In genomic region chr11:26622727-26623126, GRCm38 (mm10) we compare ENCODE assay signal across 39 mouse cellular contexts. TPM values are rescaled to one million over a fixed set of nuclear protein-coding genes. Genes with fewer than 3 reads are reported as not detected.
"Had no signal": no experiment of that assay in that cellular context is flagged by ENCODE, and none has a peak within 500 bp of the region (broad histone marks: within the 10 kb centered on the region; RNA-seq: fewer than 3 reads in every experiment).

No protein-coding gene starts in this region.

- H3K27me3 ChIP-seq: embryonic facial prominence, embryonic 12.5 days; embryonic facial prominence, embryonic 13.5 days; embryonic facial prominence, embryonic 15.5 days; forebrain, embryonic 12.5 days; forebrain, embryonic 13.5 days; forebrain, embryonic 15.5 days had no signal

- H3K4me1 ChIP-seq: embryonic facial prominence, embryonic 10.5 days; embryonic facial prominence, embryonic 12.5 days; embryonic facial prominence, embryonic 13.5 days; embryonic facial prominence, embryonic 15.5 days; forebrain, embryonic 10.5 days; forebrain, embryonic 12.5 days; forebrain, embryonic 13.5 days; forebrain, embryonic 15.5 days; heart, embryonic 10.5 days had no signal

- H3K27ac ChIP-seq: embryonic facial prominence, embryonic 10.5 days; embryonic facial prominence, embryonic 12.5 days; embryonic facial prominence, embryonic 13.5 days; embryonic facial prominence, embryonic 15.5 days; forebrain, embryonic 10.5 days; forebrain, embryonic 12.5 days; forebrain, embryonic 13.5 days; forebrain, embryonic 15.5 days; gastrocnemius, adult 2 months; heart, adult 2 months; heart, embryonic 10.5 days had no signal

- H3K9me3 ChIP-seq: embryonic facial prominence, embryonic 10.5 days; embryonic facial prominence, embryonic 12.5 days; embryonic facial prominence, embryonic 13.5 days; embryonic facial prominence, embryonic 15.5 days; forebrain, embryonic 10.5 days; forebrain, embryonic 12.5 days; forebrain, embryonic 13.5 days; forebrain, embryonic 15.5 days; heart, embryonic 10.5 days had no signal

- H3K36me3 ChIP-seq: embryonic facial prominence, embryonic 10.5 days; embryonic facial prominence, embryonic 12.5 days; embryonic facial prominence, embryonic 13.5 days; embryonic facial prominence, embryonic 15.5 days; forebrain, embryonic 10.5 days; forebrain, embryonic 12.5 days; forebrain, embryonic 15.5 days; heart, embryonic 10.5 days had no signal

- H3K9ac ChIP-seq: embryonic facial prominence, embryonic 12.5 days; embryonic facial prominence, embryonic 13.5 days; embryonic facial prominence, embryonic 15.5 days; forebrain, embryonic 12.5 days; forebrain, embryonic 13.5 days; forebrain, embryonic 15.5 days; forebrain, postnatal 0 days had no signal

- DNase-seq: cerebellum, adult 9-11 months; cerebellum, postnatal 10 days; cerebellum, postnatal 14 days; cerebellum, postnatal 25 days; cerebellum, postnatal 36 days; embryo, embryonic 11 days; forebrain, postnatal 0 days; gastrocnemius, adult 2 months; gastrocnemius, postnatal 10 days; gastrocnemius, postnatal 14 days; gastrocnemius, postnatal 25 days; gastrocnemius, postnatal 36 days; heart, adult 11 months; heart, adult 18-20 months; heart, adult 2 months had no signal

- H3K4me3 ChIP-seq: embryonic facial prominence, embryonic 10.5 days; embryonic facial prominence, embryonic 12.5 days; embryonic facial prominence, embryonic 13.5 days; embryonic facial prominence, embryonic 15.5 days; erythroblast, embryonic 14.5 days; forebrain, embryonic 10.5 days; forebrain, embryonic 12.5 days; forebrain, embryonic 13.5 days; forebrain, embryonic 15.5 days; gastrocnemius, adult 2 months; heart, adult 2 months; heart, embryonic 10.5 days had no signal

RNA-seq across cellular contexts. Expression of gene Gm6899, which starts 29.7 kb away (rescaled TPM):
- total RNA-seq: common myeloid progenitor, adult 5-6 weeks; forebrain, postnatal 0 days; gastrocnemius, adult 18-20 months; gastrocnemius, adult 2 months; gastrocnemius, adult 8-10 months; gastrocnemius, postnatal 10 days; gastrocnemius, postnatal 14 days; gastrocnemius, postnatal 25 days; gastrocnemius, postnatal 36 days; gastrocnemius, postnatal 4 days; granulocyte monocyte progenitor cell, adult 5-6 weeks; heart, adult 18-20 months; heart, adult 2 months; heart, adult 8-10 months had no signal
- polyA plus RNA-seq: cortical plate, adult 2 months; embryonic facial prominence, embryonic 11.5 days; embryonic facial prominence, embryonic 13.5 days; embryonic facial prominence, embryonic 14.5 days; embryonic facial prominence, embryonic 15.5 days; erythroblast, embryonic 14.5 days; forebrain, embryonic 10.5 days; forebrain, embryonic 11.5 days; forebrain, embryonic 12.5 days; forebrain, embryonic 13.5 days; forebrain, embryonic 14.5 days; forebrain, embryonic 15.5 days; forebrain, embryonic 16.5 days; forebrain, postnatal 0 days; frontal cortex, adult 2 months; gonadal fat pad, adult 2 months; heart, adult 2 months; heart, embryonic 10.5 days had no signal
